Mouse (Mus musculus): ENCODE results near the gene Arhgap45.

Arhgap45 gene

DNA sequence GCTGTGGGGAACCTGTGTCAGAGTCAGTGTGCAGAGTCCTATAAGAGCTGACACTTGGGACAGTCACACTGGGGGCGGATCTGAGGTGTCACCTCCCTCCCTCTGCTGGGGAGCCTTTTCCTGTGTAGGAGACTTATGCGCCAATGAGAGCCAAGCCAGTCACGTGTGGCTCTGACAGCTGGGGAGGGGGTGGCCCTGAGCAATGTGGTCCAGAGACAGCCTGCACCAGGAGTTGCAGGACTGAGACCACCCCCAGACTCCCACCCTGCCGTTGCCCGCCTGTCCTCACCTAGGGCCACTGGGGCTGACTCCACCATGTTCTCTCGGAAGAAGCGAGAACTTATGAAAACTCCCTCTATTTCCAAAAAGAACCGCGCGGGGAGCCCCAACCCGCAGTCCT, at the start of gene Arhgap45:
Arhgap45 (plus strand) TSS at position 143 of the 400 bp plus-strand sequence.
- DNase-seq, result peak; percentile 85

DNA sequence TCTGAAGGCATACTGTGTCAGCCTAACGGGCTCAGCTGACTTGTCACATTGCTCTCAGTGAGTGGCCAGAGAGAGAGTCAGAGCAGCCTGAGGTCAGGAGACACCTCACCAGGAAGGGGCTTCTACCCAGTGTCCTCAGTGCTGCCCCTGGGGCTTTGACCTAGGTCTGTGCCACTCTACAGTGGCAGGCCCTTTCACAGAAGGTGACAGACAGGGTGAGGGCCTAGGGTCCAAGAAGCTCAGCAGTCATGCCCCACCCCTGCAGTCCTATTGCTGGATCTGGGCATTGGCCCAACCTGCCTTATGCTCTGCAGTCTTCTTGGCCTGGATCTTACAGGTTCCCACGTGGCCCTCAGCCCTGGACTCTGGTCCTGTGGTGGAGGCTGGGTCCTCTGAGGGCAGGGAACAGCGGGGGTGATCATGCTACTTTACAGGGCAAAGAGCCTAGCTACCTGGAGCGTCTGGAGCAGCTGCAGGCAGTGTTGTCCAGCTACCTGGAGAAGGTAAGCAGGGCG, 49.5 kb upstream of the Arhgap45 start:
- DNase-seq, result no peak

DNA sequence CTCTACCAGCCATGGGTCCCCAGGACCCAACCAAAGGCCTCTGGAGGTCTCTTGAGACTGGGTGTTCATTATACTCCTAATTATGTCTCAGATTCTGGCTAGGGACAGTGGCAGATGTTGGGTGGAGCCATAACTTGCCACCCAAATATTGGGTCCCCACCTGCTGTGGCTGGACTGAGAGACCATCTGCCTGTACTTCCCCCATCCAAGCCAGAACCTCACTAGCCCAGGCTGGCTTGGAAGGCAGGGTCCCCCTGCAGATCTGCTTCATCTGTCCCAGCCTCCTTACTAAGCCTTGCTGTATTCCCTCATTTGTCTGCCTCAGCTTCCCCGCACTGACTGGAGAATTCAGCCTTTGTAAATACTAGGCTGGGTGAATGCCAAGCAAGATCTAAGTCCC, 48.3 kb upstream of the Arhgap45 start:
- no peak for DNase-seq

DNA sequence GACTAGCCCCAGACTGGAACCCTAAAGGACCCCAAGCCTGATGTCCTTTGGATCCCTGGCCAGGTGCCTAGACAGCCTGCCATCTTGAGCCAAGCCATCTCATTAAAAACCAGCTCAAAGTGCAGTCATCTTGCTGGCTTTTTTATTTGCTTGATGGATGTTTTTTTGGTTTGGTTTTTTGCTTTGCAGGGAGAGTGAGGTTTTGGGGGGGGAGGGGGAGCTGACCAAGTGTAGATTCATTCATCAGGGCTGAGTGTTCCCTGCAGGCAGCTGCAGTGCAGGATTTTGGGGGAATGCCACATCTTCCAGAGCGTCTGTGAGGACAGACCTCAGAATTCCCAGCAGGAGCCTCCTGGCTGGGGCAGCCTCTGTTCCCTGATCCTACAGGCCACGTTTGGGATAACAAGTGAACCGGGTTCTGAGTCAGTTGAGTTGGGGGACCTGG, 47.3 kb upstream of the Arhgap45 start:
- no peak for DNase-seq

DNA sequence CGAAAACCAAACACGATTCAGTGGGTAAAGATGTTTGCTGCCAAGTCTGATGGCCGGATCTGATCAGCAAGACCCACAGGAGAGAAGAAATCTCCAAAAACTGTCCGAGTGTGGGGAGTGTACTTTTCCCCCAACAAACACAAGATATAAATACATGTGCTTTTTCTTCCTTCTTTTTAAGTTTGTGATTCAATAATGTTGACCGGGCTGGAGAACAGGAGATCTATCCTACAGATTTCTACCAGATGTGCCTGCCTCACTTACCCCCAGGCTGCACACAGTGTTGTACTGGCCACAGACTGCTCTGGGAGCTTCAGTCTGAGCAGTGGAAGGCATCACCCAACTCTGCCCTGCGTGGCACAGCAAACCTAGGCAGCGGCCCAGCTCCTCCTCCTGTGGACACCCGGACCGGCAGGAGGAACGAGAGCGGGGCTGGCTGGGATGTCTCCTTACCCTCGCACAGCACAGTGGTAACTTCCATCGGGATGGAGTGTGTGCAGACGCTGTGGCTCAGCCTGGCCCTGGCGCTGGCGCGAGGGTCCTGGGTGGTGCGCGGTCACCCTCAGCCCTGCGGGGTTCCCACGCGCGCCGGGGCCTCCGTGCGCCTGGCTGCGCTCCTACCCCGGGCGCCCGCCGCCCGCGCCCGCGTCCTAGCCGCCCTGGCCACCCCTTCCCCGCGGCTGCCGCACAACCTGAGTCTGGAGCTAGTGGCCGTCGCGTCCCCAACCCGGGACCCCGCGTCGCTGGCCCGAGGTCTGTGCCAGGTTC, 45.9 kb upstream of the Arhgap45 start, which contains the start of gene Grin3b:
Grin3b (plus strand) TSS at position 301 of the 768 bp plus-strand sequence.
- no peak for DNase-seq

DNA sequence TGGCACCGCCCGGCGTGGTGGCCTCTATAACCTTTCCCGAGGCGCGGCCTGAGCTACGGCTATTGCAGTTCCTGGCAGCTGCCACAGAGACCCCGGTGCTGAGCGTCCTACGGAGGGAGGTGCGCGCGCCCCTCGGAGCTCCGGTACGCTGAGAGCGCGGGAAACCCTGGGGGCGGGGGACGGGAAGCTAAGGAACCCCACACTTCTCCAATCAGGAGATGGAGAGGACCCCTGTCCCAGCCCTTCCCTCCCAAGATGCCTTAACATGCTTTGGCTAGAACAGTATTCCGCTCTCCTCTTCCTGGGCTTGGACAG, 45.3 kb upstream of the Arhgap45 start:
- no peak for DNase-seq

DNA sequence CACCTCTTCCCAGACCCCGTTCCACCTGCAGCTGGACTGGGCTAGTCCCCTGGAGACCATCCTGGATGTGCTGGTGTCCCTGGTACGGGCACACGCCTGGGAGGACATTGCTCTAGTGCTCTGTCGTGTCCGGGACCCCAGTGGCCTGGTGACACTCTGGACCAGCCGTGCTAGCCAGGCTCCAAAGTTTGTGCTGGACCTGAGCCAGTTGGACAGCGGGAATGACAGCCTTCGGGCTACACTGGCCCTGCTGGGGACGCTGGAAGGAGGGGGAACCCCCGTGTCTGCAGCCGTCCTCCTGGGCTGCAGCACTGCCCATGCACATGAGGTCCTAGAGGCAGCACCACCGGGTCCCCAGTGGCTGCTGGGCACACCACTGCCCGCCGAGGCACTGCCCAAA, 43.6 kb upstream of the Arhgap45 start:
- DNase-seq, result no peak

DNA sequence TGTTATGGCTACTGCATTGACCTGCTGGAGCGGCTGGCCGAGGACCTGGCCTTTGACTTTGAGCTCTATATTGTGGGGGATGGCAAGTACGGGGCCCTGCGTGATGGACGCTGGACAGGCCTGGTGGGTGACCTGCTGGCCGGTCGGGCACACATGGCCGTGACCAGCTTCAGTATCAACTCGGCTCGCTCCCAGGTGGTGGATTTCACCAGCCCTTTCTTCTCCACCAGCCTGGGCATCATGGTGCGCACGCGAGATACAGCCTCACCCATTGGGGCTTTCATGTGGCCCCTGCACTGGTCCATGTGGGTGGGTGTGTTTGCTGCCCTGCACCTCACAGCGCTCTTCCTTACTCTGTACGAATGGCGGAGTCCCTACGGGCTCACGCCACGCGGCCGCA, 42.4 kb upstream of the Arhgap45 start:
- DNase-seq, result no peak

DNA sequence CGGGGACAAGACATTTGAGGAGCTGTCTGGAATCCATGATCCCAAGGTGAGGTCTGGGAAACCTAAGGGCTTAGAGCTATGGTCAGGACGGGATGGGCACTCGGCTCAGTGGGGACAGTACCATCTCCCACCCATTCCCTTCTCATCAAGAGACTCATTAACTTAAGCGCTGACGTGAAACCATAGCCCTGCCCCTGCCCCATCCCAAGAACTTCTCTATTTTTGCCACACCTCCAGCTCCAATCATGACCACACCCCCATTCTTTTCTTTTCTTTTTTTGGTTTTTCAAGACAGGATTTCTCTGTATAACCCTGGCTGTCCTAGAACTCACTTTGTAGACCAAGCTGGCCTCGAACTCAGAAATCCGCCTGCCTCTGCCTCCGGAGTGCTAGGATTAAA, 41.8 kb upstream of the Arhgap45 start:
- DNase-seq, result no peak

DNA sequence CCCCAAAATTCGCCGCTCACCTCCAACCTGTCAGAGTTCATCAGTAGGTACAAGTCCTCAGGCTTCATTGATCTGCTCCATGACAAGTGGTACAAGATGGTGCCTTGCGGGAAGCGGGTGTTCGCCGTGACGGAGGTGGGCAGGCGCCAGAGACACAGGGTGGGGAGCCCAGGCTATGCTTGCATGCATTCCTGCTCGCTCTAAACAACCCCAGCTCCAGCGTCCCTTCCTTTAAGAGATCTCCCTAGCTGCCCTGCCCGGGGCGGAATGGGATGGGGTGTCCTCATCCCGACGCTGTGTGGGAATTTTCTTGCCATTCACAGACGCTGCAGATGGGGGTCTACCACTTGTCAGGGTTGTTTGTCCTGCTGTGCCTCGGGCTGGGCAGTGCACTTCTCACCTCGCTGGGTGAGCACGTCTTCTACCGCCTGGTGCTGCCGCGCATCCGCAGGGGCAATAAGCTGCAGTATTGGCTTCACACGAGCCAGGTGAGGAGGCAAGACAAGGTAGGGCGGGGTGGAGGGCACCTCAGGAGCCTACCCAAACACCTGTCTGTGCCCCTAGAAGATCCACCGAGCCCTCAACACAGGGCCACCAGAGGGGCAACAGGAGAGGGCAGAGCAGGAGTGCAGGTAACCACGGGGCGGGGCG, 40.3 kb upstream of the Arhgap45 start:
- DNase-seq, result no peak

DNA sequence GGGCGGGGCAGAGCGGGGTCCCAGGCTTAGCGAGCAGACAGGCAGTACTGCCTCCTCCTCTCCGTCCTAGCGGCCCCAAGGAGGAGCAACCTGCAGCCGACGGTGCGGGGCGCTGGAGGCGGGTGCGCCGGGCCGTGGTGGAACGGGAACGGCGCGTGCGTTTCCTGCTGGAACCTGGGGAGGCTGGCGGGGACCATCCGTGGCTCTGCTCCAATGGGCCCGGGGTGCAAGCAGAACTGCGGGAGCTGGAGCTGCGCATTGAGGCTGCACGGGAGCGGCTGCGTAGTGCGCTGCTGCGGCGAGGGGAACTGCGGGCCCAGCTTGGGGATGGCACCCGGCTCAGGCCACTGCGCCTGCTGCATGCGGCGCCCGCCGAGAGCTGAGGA, 39.7 kb upstream of the Arhgap45 start:
- DNase-seq, result no peak

DNA sequence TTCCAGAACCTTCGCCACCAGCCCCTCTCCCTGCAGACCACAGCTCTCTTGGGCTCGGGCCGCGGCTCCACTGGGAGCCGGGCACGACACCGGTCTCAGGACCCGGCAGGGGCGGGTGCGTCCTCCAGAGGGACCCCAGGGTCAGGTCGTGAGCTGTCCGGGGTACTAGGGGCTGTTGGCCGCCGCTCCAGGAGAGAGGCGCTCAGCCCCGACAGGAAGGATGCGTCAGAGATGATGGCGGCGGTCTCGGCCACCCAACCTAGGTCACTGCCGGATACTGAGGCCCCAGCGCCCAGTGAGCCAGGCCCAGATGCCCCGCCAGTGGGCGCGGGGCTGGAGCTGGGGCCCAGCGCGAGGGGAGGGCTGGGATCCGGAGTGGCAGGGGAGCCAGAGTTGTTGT, 39.1 kb upstream of the Arhgap45 start:
- DNase-seq, result no peak

DNA sequence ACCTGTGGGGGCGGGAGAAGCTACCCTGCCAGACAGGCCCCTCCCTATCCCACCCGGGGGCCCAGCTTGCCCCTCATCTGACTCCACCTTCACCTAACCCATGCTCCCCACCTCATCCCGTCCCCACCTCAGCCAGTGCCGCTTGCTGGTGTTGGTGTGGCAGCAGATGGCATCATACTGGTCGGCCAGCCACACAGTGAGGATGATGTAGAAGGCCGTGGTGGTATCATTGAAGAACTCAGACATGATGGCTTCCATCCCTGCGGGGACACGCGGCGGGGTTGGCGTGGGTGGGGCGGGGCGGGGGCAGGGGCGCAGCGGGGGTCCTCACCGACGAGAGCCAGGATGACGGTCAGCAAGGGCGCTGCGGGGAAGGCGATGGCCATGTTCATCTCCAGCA, 38.4 kb upstream of the Arhgap45 start:
- no peak for DNase-seq

DNA sequence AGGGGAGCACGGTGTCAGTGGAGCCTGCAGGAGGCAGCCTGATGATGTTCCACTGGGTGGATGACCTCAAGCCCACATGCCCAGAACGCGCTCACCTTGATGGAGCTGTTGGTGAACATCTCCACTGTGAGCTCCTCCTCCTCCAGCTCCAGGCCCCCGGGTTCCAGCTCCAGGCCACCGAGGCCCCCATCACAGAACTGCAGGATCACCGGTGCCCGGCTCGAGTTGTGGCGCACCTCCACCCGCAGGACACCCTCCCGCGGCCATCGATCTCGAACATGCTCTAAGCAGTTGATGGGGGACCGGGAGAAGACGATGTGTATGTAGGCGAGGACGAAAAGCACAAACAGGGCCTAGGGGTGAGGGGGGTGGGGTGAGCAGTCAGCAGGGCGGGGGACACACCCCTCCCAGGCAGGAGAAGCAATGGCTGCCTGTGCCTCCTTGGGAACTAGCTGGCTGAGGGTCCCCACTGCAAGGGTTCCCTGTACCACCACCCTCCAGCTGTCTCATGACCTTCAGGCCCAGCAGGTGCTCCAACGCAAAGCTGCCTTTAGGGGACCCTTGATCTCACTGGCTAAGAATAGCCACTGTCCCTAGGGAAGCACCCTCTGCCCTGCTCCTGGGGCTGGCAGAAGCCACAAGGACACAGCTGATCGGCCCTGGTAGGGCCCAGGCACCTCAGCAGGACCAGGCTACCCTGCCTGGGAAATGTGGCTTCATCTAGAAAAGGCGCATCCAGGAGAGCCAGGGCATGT, 36.9 kb upstream of the Arhgap45 start:
- DNase-seq, result peak; percentile 16

DNA sequence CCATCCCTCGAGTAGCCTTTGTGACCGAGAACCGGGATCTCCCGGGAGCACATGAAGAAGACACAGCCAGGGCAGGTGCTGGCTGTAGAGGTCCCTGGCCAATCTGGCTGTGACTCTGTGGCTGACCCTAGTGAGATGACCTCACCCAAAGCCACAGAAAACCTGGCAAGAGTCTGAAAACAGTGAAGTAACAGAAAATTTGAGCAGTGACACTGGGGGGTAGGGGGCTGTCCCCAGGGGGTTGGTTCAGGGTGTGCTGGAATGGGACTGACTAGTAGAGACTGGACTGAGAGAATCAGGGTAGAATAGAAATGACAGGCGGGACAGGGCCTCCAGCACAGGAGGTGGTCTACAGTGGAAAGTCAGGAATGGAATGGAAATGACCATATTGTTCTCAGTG, 33.2 kb upstream of the Arhgap45 start:
- no peak for DNase-seq

DNA sequence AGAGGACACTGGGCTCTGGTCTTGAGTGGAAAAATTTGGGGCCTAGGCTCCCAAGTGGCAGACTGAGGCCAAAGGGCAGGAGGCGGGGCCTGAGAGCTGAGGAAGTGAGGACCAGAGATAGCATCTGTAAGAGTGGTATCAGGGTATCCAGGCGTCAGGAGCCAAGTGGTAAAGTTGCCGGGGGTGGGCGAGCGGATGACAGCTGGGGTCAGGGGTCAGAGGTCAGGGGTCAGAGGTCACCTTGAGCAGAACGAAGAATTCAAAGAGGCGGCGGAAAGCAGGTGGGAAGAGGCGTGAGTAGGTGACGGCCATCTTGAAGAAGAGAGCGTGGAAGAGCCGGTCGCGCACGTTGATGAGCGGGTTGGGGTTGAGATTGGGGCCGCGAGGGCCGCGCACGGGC, 32.8 kb upstream of the Arhgap45 start:
- peak; percentile 86 for DNase-seq

DNA sequence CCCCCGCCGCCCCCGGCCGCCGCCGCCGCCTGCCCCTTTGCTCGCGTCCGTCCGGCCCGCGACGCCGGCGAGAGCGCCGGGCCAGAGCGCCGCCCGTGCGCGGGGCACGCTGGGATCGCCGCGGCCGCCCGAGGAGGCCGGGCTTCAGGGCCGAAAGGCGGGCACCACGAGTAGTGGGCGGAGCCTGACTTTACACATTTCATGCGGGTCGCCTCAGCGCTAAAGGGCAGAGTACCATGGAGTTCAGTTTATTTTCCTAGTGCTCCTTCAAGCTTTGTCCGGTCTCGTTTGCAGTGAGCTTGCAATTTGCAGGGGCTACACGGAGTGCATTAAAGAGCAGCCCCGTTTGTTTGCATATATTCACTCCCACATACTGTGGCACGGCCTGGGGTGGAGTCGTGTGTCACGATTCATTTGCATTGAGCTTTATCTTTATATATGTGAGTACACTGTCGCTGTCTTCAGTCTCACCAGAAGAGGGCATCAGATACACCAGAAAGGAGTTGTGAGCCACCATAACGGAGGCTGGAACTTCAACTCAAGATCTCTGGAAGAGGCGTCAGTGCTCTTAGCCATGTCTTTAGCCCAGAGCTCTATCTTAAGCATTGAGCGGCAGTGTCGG, 32.1 kb upstream of the Arhgap45 start, which contains the start of gene Tmem259:
Tmem259 (minus strand) TSS at position 136 of the 622 bp plus-strand sequence.
- DNase-seq, result peak; percentile 91

DNA sequence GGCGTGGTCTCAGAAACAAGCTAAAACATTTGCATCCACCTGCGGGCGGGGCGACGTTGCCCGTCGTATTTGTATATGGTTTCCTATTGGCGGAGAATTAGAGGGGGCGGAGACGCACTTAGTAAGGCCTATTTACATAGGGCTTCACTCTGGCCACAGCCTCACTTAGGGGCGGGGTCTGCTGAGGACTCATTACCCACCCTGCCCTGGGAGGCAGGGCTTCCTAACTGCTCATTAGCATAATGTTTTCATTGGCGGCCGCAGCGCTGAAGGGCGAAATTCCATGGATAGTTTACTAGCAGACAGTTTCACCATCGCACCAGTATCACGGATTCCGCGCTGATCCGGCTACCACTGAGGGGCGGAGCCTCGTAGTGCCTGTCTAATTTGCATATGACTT, 31.6 kb upstream of the Arhgap45 start:
- DNase-seq, result peak; percentile 94

DNA sequence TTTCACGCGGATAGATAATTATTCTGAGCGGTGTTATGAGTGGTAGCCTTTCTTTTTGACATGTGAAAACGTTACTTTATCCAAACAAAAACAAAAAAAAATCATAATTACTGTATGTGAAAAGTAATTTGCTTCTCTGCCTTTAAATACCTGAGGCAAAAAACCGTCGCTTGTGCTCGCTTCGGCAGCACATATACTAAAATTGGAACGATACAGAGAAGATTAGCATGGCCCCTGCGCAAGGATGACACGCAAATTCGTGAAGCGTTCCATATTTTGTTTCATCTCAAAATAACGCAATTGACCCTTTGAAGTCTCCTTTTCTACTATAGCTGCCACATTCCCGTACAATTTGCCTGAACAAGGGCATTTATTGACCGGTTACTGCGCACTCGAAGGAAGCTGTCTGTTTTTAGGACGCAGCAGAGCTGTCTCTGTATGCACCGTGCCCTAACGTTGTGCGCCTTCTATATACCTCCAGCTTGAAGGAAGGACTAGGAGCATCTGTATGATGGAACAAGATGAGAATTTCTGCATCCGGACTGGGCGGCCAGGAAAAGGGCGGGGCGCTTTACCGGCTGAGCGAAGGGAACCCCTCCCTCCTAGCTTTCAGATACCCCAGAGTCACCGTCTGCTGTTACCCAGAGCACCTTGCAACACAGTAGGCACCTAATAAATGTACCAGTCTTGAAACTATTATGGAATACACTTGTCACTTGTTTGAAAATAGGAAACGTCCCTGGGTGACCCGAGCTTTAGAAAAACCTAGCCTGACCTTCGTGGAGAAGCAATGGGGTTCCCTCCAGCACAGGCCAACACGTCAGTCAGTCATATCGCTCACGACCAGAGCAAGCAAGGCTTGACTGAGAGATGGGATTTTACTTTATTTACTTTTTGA, 30.9 kb upstream of the Arhgap45 start:
- peak; percentile 81 for DNase-seq

DNA sequence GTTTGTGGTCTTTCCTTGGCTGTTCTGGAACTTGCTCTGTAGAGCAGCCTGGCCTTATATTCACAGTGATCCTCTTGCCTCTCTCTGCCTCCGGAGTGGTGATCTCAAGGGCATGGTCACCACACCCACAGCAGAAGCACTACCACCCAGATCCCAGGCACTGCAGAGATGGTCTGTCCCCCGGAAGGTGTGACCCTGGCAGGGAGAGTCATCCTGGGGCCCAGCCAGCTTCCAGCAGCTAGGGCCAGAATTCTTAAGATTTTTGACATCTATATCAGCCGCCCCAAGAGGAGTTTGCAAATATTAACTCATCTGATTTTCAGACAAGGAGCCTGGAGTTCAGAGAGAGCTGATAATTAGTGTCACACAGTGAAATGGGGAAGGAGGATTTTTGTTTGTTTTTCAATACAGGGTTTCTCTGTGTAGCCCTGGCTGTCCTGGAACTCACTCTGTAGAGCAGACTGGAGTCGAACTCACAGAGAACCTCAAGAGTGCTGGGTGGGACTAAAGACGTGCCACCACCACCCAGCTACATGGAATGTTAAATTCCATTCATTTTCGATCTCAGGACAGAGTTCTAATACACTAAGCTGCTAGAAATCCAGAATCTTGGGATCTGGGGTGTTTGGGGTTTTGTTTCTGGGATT, 30.1 kb upstream of the Arhgap45 start:
- no peak for DNase-seq

DNA sequence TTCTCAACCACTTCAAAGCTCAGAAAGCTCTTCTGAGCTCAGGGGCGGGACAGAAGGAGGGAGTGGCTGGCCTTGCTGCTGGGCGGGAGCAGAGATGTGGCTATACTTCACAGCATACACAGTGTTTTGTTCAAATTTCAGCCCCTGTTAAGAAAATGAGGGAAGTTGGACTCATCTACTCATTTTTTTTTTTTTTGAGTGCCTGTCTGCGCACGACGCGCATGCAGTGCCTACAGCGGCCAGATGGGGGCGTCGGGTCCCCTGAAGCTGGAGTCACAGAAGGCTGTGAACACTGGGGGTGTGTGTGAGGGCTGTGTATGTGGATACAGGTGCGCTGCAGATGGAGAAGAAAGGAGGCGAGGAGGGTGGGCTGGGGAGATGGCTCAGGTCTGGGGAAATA, 29.5 kb upstream of the Arhgap45 start:
- DNase-seq, result peak; percentile 97
